Mouse (Mus musculus) MEL (cell line): ENCODE data around the gene Map6d1. TPM values are rescaled to one million over a fixed set of nuclear protein-coding genes. Genes with fewer than 3 reads are reported as not detected.

ENCODE experiments used
- DNase-seq: peaks from one replicate; pipeline ENCODE4 v3.0.0; 2011; ENCODE audit warnings: low read depth, low spot score
- H3K27ac ChIP-seq: 2 replicates; pipeline ENCODE4 v1.5.1; 2012; ENCODE audit warnings: low read depth, mild to moderate bottlenecking, control low read depth, low read length, moderate library complexity; ENCODE audit not compliant: control insufficient read depth
- H3K27me3 ChIP-seq, 2 experiments: fragments of 150-350 bp in 1 of 2; sonication (generic) in 1 of 2; 2 replicates each; pipeline ENCODE4 v1.6.1; 2012; ENCODE audit warnings: low read length in 2 of 2, mild to moderate bottlenecking in 2 of 2, improper control_type of control experiment in 1 of 2, moderate library complexity in 1 of 2; ENCODE audit not compliant: insufficient read depth in 2 of 2, control insufficient read depth in 1 of 2
- H3K36me3 ChIP-seq, 2 experiments: 2 replicates each; pipeline ENCODE4 v1.6.1; 2012 to 2014; ENCODE audit warnings: low read length in 2 of 2, improper control_type of control experiment in 1 of 2, inconsistent platforms in 1 of 2, mild to moderate bottlenecking in 1 of 2; ENCODE audit not compliant: insufficient read depth in 2 of 2, control insufficient read depth in 1 of 2
- H3K4me1 ChIP-seq, 2 experiments: fragments of 150-350 bp in 1 of 2; sonication (generic) in 1 of 2; 2 replicates each; pipeline ENCODE4 v1.6.1; 2012; ENCODE audit warnings: low read length in 2 of 2, improper control_type of control experiment in 1 of 2, mild to moderate bottlenecking in 1 of 2; ENCODE audit not compliant: insufficient read depth in 2 of 2, control insufficient read depth in 1 of 2
- H3K4me3 ChIP-seq, 2 experiments: fragments of 150-350 bp in 1 of 2; sonication (generic) in 1 of 2; 2 replicates each; pipeline ENCODE4 v1.5.1; 2012; ENCODE audit warnings: low read depth in 2 of 2, low read length in 2 of 2, mild to moderate bottlenecking in 2 of 2, moderate library complexity in 2 of 2, control low read depth in 1 of 2, improper control_type of control experiment in 1 of 2; ENCODE audit not compliant: control insufficient read depth in 1 of 2, insufficient read depth in 1 of 2
- H3K79me2 ChIP-seq: 2 replicates; pipeline ENCODE4 v1.6.1; 2012; ENCODE audit warnings: mild to moderate bottlenecking, low read length, moderate library complexity; ENCODE audit not compliant: control insufficient read depth, poor library complexity, insufficient read depth
- H3K9ac ChIP-seq: 2 replicates; pipeline ENCODE4 v1.6.1; 2012; ENCODE audit warnings: low read depth, mild to moderate bottlenecking, control low read depth, low read length, moderate library complexity; ENCODE audit not compliant: control insufficient read depth, poor library complexity, severe bottlenecking
- H3K9me3 ChIP-seq: fragments of 150-350 bp; sonication (generic); replicated peaks from 2 replicates; pipeline ENCODE4 v1.6.1; 2012; ENCODE audit warnings: mild to moderate bottlenecking, low read length, improper control_type of control experiment, moderate library complexity; ENCODE audit not compliant: insufficient read depth
- BHLHE40 ChIP-seq: IDR thresholded peaks from 2 replicates; pipeline ENCODE4 v1.6.1; 2012; ENCODE audit warnings: low read depth, mild to moderate bottlenecking, inconsistent platforms, low read length, improper control_type of control experiment, borderline replicate concordance
- CHD1 ChIP-seq: IDR thresholded peaks from 2 replicates; pipeline ENCODE4 v1.6.1; 2012; ENCODE audit warnings: low read depth, mild to moderate bottlenecking, inconsistent platforms, low read length, improper control_type of control experiment
- CHD2 ChIP-seq: IDR thresholded peaks from 2 replicates; pipeline ENCODE4 v1.6.1; 2011; ENCODE audit warnings: low read length, improper control_type of control experiment
- CTCF ChIP-seq, 3 experiments: IDR thresholded peaks in 2 of 3; conservative IDR thresholded peaks in 1 of 3; 2 replicates each; pipeline ENCODE4 v1.5.1; 2011 to 2012; ENCODE audit warnings: low read length in 3 of 3, low read depth in 2 of 3, mild to moderate bottlenecking in 2 of 3, improper control_type of control experiment in 1 of 3, inconsistent platforms in 1 of 3, mixed read lengths in 1 of 3, moderate library complexity in 1 of 3; ENCODE audit not compliant: control insufficient read depth in 1 of 3, insufficient read depth in 1 of 3, poor library complexity in 1 of 3, severe bottlenecking in 1 of 3
- ELF1 ChIP-seq: IDR thresholded peaks from 2 replicates; pipeline ENCODE4 v1.6.1; 2014; ENCODE audit warnings: low read depth, mild to moderate bottlenecking, inconsistent platforms, low read length, improper control_type of control experiment, moderate library complexity
- EP300 ChIP-seq, 2 experiments: IDR thresholded peaks; 2 replicates each; pipeline ENCODE4 v1.6.1; 2011; ENCODE audit warnings: improper control_type of control experiment in 2 of 2, low read length in 2 of 2, low read depth in 1 of 2, mild to moderate bottlenecking in 1 of 2
- ETS1 ChIP-seq: IDR thresholded peaks from 2 replicates; pipeline ENCODE4 v1.6.1; 2012; ENCODE audit warnings: low read depth, mild to moderate bottlenecking, inconsistent platforms, low read length, improper control_type of control experiment, moderate library complexity
- GABPA ChIP-seq: IDR thresholded peaks from 2 replicates; pipeline ENCODE4 v1.6.1; 2012; ENCODE audit warnings: low read depth, mild to moderate bottlenecking, inconsistent platforms, low read length, improper control_type of control experiment, moderate library complexity
- KAT2A ChIP-seq: conservative IDR thresholded peaks from 2 replicates; pipeline ENCODE4 v1.6.1; 2012; ENCODE audit warnings: low read depth, low read length, improper control_type of control experiment, inconsistent platforms
- MAFK ChIP-seq: IDR thresholded peaks from 2 replicates; pipeline ENCODE4 v1.6.1; 2011; ENCODE audit warnings: low read depth, mild to moderate bottlenecking, low read length, improper control_type of control experiment, borderline replicate concordance
- MAX ChIP-seq: IDR thresholded peaks from 2 replicates; pipeline ENCODE4 v1.6.1; 2011; ENCODE audit warnings: low read length, improper control_type of control experiment
- MXI1 ChIP-seq: IDR thresholded peaks from 2 replicates; pipeline ENCODE4 v1.6.1; 2011; ENCODE audit warnings: mild to moderate bottlenecking, low read depth, low read length, improper control_type of control experiment
- MYB ChIP-seq: IDR thresholded peaks from 2 replicates; pipeline ENCODE4 v1.6.1; 2011; ENCODE audit warnings: mild to moderate bottlenecking, low read depth, low read length, improper control_type of control experiment
- NELFE ChIP-seq: IDR thresholded peaks from 2 replicates; pipeline ENCODE4 v1.6.1; 2011; ENCODE audit warnings: low read depth, low read length, improper control_type of control experiment
- POLR2AphosphoS5 ChIP-seq: IDR thresholded peaks from 2 replicates; pipeline ENCODE4 v1.6.1; 2012; ENCODE audit warnings: low read depth, borderline replicate concordance, mild to moderate bottlenecking, inconsistent platforms, low read length, moderate library complexity, mixed read lengths
- RAD21 ChIP-seq: IDR thresholded peaks from 2 replicates; pipeline ENCODE4 v1.6.1; 2011; ENCODE audit warnings: mild to moderate bottlenecking, low read depth, low read length, improper control_type of control experiment
- RCOR1 ChIP-seq: IDR thresholded peaks from 2 replicates; pipeline ENCODE4 v1.6.1; 2012; ENCODE audit warnings: low read depth, mild to moderate bottlenecking, inconsistent platforms, low read length, improper control_type of control experiment
- SMC3 ChIP-seq: IDR thresholded peaks from 2 replicates; pipeline ENCODE4 v1.6.1; 2011; ENCODE audit warnings: low read depth, low read length, improper control_type of control experiment
- TAL1 ChIP-seq: IDR thresholded peaks from 2 replicates; pipeline ENCODE4 v1.6.1; 2012; ENCODE audit warnings: mild to moderate bottlenecking, inconsistent platforms, low read length, moderate library complexity, mixed read lengths
- TBP ChIP-seq: IDR thresholded peaks from 2 replicates; pipeline ENCODE4 v1.8.0; 2011; ENCODE audit warnings: low read depth, low read length, improper control_type of control experiment
- USF2 ChIP-seq, 2 experiments: IDR thresholded peaks; 2 replicates each; pipeline ENCODE4 v1.6.1; 2011 to 2012; ENCODE audit warnings: improper control_type of control experiment in 2 of 2, low read length in 2 of 2, borderline replicate concordance in 1 of 2, inconsistent platforms in 1 of 2, low read depth in 1 of 2, mild to moderate bottlenecking in 1 of 2; ENCODE audit not compliant: insufficient read depth in 1 of 2
- ZC3H11A ChIP-seq: IDR thresholded peaks from 2 replicates; pipeline ENCODE4 v1.6.1; 2012; ENCODE audit warnings: low read depth, mild to moderate bottlenecking, inconsistent platforms, low read length, improper control_type of control experiment
- ZKSCAN1 ChIP-seq: IDR thresholded peaks from 2 replicates; pipeline ENCODE4 v1.6.1; 2012; ENCODE audit warnings: low read depth, mild to moderate bottlenecking, inconsistent platforms, low read length, improper control_type of control experiment, moderate library complexity
- ZMIZ1 ChIP-seq: IDR thresholded peaks from 2 replicates; pipeline ENCODE4 v1.6.1; 2012; ENCODE audit warnings: low read depth, mild to moderate bottlenecking, inconsistent platforms, low read length, improper control_type of control experiment, moderate library complexity
- ZNF384 ChIP-seq: IDR thresholded peaks from 2 replicates; pipeline ENCODE4 v1.6.1; 2012; ENCODE audit warnings: low read depth, mild to moderate bottlenecking, inconsistent platforms, low read length, improper control_type of control experiment
- polyA plus RNA-seq, 2 experiments: library from polyadenylated mRNA; stranded (reverse) in 1 of 2; unstranded in 1 of 2; fragments of >175 nt in 1 of 2; fragments of >200 nt in 1 of 2; gene quantifications; 2 replicates each; pipeline versions ENCODE4 v1.2.1 to v1.2.4; 2012; ENCODE audit warnings: low replicate concordance in 2 of 2, low read depth in 1 of 2; ENCODE audit not compliant: insufficient read length in 2 of 2, insufficient read depth in 1 of 2, missing spikeins in 1 of 2
- total RNA-seq: library from RNA; depleted of rRNA; stranded (reverse); fragments of 300-350 nt; gene quantifications from 2 replicates; pipeline ENCODE4 v1.2.3, GENCODE M21; 2012

Gene Map6d1
- total and polyA plus RNA-seq, 3 experiments = 0.08 TPM; not detected in 2

GRCm38 (mm10) chr16:20247103-20247502 is 5.9 kb upstream of the Map6d1 start:
- H3K27me3 ChIP-seq = no peaks in the 10 kb centered on the region; a peak in 1 of 4 replicates
- H3K9me3 ChIP-seq = no peaks in the 10 kb centered on the region
- H3K4me1 ChIP-seq = no peaks in the 10 kb centered on the region
- H3K27ac ChIP-seq = no peak overlapping the region
- no peak for DNase-seq
- TF ChIP-seq TAL1 (no peak), ZNF384 (no peak), USF2 (IDR thresholded peaks at IDR 0.05; ENCODE audit: borderline replicate concordance in 1 of 2, insufficient read depth in 1 of 2, low read depth in 1 of 2, low read length in 2 of 2) (no peak), GABPA (no peak), RCOR1 (no peak), EP300 (IDR thresholded peaks at IDR 0.05; ENCODE audit: low read depth in 1 of 2, low read length in 2 of 2) (no peak), CHD2 (no peak), ETS1 (no peak), RAD21 (no peak), MYB (no peak), MAFK (no peak), MXI1 (no peak), CHD1 (no peak), ZC3H11A (no peak), POLR2AphosphoS5 (no peak), ZMIZ1 (no peak), NELFE (no peak), KAT2A (no peak)
- no peak overlapping the region for H3K9ac ChIP-seq
- H3K36me3 ChIP-seq = no peaks in the 10 kb centered on the region
- no peak overlapping the region for H3K4me3 ChIP-seq
- no peaks in the 10 kb centered on the region for H3K79me2 ChIP-seq

GRCm38 (mm10) chr16:20238646-20239045 is 2.5 kb downstream of the Map6d1 start:
- no peak overlapping the region for H3K27ac ChIP-seq
- H3K9ac ChIP-seq = no peak overlapping the region
- no peaks in the 10 kb centered on the region for H3K36me3 ChIP-seq
- no peaks in the 10 kb centered on the region for H3K4me1 ChIP-seq
- H3K27me3 ChIP-seq = no peaks in the 10 kb centered on the region; a peak in 1 of 4 replicates
- H3K4me3 ChIP-seq = no peak overlapping the region
- no peak for TF ChIP-seq ZKSCAN1
- TF ChIP-seq MAX = no peak
- no peak for TF ChIP-seq CTCF (IDR thresholded peaks at IDR 0.05 in 2 of 3, conservative IDR thresholded peaks at IDR 0.05 in 1 of 3; ENCODE audit: control insufficient read depth in 1 of 3, insufficient read depth in 1 of 3, low read depth in 2 of 3, low read length in 3 of 3, poor library complexity in 1 of 3, severe bottlenecking in 1 of 3)
- TF ChIP-seq TBP = no peak
- no peak for TF ChIP-seq CHD2
- no peak for TF ChIP-seq MAFK
- TF ChIP-seq BHLHE40 = no peak
- TF ChIP-seq ZMIZ1 = no peak
- TF ChIP-seq MXI1 = no peak
- TF ChIP-seq GABPA = no peak
- no peak for TF ChIP-seq ELF1
- no peak for TF ChIP-seq SMC3
- TF ChIP-seq MYB = no peak
- H3K79me2 ChIP-seq = no peaks in the 10 kb centered on the region
- H3K9me3 ChIP-seq = no peaks in the 10 kb centered on the region
- DNase-seq = no peak
